Mouse (Mus musculus): ENCODE measurements around the gene 2700097O09Rik. TPM values are rescaled to one million over a fixed set of nuclear protein-coding genes. Genes with fewer than 3 reads are reported as not detected.
A peak's percentile ranks its signal among the peaks of the same experiment; 100 is the strongest.
"Not testable (repeated sequence)": the region's sequence is repeated elsewhere in the genome, so short reads cannot be mapped to it uniquely, and the experiment has no call there.

2700097O09Rik gene
- 0.54 and 0.69 TPM in 2 replicates for polyA plus RNA-seq (2012)

GRCm38 (mm10) chr12:55079726-55080600, at the start of gene 2700097O09Rik, which contains the start of gene Srp54a:
Gene 2700097O09Rik, minus strand, starts transcription at chr12:55080110.
Gene Srp54a, plus strand, starts transcription at chr12:55080262.
- TF ChIP-seq GATA1 (IDR thresholded peaks at IDR 0.05; ENCODE audit: low read length), result not testable (repeated sequence)

GRCm38 (mm10) chr12:55124242-55124641, 44.3 kb upstream of the 2700097O09Rik start, which contains the start of gene Fam177a:
Gene Fam177a, plus strand, starts transcription at chr12:55124469.
- not testable (repeated sequence) for TF ChIP-seq GATA1 (IDR thresholded peaks at IDR 0.05; ENCODE audit: low read length)

- no peak for TF ChIP-seq GATA1 (IDR thresholded peaks at IDR 0.05; ENCODE audit: low read length)
These were observed 4.6 kb downstream of the 2700097O09Rik start for GRCm38 (mm10) chr12:55075296-55075695.

DNA sequence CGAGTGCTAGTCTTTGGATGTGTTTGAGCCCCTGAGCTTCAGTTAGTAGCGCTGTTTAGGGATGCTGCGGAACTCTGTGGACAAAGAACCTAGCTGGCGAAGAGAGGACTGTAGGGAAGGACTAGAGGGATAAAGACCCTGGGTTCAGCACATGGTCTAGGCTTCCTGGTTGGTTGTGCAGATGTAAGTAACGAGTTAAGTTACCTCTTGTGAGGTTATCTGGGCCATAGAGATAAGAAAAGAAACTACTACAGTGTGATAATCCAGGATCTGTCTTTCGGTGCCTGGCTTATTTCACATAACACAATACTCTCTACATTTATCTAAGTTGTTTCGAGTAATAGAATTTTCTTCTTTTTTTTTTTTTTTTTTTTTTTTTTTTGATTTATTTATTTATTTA, 6.2 kb downstream of the 2700097O09Rik start:
- peak; percentile 33 for TF ChIP-seq GATA1 (IDR thresholded peaks at IDR 0.05; ENCODE audit: low read length)

DNA sequence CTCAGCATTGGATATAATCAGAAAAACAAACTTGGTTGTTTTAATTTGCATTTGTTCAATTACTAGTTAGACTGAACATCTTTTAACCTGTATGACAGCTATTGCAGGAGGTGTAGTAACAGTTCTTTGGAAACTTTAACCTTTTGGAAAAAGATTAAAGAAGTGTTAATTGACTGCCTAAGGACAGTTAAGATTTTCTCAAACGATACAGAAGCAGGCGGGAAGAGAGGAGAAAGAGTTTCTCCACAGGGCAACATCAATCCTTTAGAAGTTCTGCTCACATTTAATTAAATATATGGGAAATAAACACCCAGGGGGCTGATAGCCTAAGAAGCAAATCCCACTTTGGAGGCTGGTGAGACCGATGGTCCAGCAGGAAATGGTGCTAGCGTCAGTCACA, 7.4 kb downstream of the 2700097O09Rik start:
- TF ChIP-seq GATA1 (IDR thresholded peaks at IDR 0.05; ENCODE audit: low read length), result no peak

GRCm38 (mm10) chr12:55062141-55062540, 17.8 kb downstream of the 2700097O09Rik start:
- no peak for TF ChIP-seq GATA1 (IDR thresholded peaks at IDR 0.05; ENCODE audit: low read length)

DNA sequence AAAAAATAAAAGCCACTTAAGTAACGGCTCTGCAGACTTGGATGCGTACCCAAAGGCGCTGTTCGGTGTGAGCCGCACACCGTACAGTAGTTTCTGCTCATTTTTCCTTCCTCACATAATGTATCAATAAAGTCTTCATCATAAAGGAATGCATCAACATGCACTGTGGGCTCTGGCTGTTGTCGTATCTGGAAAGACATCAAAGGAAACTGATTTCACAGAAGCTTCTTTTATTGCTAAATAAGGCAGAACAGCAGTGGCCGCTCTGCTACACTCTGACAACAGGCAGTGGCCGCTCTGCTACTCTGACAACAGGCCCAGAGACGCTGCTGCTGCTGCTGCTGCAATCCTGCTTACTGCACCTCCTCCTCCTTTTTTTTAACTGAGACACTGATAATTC, 18.9 kb downstream of the 2700097O09Rik start:
- TF ChIP-seq GATA1 (IDR thresholded peaks at IDR 0.05; ENCODE audit: low read length), result no peak

GRCm38 (mm10) chr12:55060212-55060898, 19.6 kb downstream of the 2700097O09Rik start:
- TF ChIP-seq GATA1 (IDR thresholded peaks at IDR 0.05; ENCODE audit: low read length), result peak; percentile 10

DNA sequence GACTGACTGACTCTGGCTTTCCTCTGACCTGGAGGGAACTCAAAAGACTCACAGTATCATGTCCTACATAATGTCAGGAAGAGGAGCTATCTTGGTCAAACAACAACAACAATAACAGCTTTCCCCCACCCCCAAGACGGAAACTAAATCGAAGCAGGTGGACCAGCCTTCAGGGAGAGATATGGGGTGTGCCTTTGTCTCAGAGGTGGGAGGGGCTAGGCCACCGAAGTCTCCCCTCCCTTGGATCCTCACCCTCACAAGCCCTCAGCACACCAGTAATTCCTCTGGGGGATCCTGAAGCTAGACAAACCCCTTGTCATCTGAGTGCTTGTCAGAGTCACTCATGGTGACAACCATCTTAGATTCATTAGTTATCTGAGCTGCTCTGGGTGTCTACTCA, 20.1 kb downstream of the 2700097O09Rik start:
- no peak for TF ChIP-seq GATA1 (IDR thresholded peaks at IDR 0.05; ENCODE audit: low read length)

DNA sequence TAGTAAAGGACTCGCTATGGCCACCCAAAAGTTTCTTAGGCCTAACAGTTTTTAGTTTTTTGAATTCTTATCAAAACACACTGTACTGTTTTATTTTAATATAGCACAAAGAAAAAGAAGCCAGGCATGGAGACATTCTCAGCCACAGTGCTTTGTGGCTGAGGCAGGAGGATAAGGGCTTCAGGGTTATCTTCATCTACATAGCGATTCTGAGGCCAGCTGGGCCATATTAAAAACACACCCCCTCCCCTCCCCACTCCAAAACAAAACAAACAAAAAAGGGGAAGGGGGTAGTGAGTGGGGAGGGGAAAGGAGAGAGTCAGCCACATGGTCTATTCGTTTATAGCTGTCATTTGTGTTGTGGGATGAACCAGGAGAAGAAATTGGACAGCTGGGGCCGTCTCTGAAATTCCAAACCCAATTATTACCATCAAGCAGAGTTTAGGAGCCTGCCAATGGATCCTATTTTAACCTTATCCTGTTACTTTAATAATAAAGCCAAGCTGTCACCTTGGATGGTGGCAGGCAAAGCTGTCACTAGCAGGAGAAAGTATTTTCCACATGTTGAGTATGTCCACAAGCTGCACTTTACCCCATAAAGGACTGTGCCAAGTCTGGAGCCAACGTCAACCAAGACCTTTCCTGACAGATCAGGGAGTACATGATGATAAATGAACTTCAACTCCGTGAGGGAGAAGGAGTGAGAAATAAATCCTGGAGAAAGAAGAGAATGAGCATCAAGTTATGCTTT, 20.9 kb downstream of the 2700097O09Rik start:
- TF ChIP-seq GATA1 (IDR thresholded peaks at IDR 0.05; ENCODE audit: low read length), result no peak

GRCm38 (mm10) chr12:55056703-55057102, 23.2 kb downstream of the 2700097O09Rik start:
- no peak for TF ChIP-seq GATA1 (IDR thresholded peaks at IDR 0.05; ENCODE audit: low read length)

DNA sequence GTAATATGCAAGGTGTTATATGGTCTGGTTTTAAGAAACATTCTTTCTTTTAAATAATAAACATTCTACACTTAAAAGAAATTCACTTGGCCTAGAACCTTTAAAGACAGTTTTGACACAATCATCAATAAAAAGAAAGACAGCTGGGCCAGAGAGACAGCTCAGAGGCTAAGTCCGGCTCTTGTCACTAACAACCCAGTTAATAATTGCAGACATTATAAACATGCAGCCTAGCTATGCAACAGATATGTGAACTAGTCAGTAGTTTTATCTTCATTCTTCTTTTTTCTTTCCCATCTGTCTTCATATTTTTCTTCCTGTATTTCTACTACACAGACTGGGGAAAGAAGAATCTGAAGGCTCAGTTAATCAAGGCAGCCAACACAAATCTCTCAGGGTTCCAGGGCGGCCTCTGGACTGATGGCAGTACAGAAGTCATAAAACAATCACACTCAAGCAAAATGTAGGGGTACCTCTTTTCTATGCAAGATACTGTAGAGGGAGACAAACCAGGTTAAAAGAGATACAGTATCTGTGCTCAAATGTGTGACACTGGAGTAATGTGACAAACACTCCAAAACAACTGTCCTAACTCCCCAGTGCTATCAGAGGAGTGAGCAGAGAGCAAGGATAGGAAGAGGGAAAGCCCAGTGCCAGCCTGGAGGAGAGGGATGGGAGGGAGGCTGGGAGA, 25.2 kb downstream of the 2700097O09Rik start:
- no peak for TF ChIP-seq GATA1 (IDR thresholded peaks at IDR 0.05; ENCODE audit: low read length)

GRCm38 (mm10) chr12:55053267-55053666, 26.6 kb downstream of the 2700097O09Rik start:
- TF ChIP-seq GATA1 (IDR thresholded peaks at IDR 0.05; ENCODE audit: low read length), result no peak

GRCm38 (mm10) chr12:55051210-55052173, 28.4 kb downstream of the 2700097O09Rik start:
- peak; percentile 5 for TF ChIP-seq GATA1 (IDR thresholded peaks at IDR 0.05; ENCODE audit: low read length)
